Mouse (Mus musculus): ENCODE measurements around the gene Il4ra. TPM values are rescaled to one million over a fixed set of nuclear protein-coding genes. Genes with fewer than 3 reads are reported as not detected.

The Il4ra gene
- polyA plus RNA-seq (2012; rRNA removed), result 2.2 and 2.9 TPM in 2 replicates

GRCm38 (mm10) chr7:125551766-125552709, at the start of gene Il4ra:
TSS of gene Il4ra (plus strand) at chr7:125552120.

GRCm38 (mm10) chr7:125603185-125603631, 51.3 kb downstream of the Il4ra start, which contains the start of gene Il21r:
TSS of gene Il21r (plus strand) at chr7:125603429.

Other genes with a start within 250 kb of the Il4ra start
- 5.0 and 6.3 TPM in 2 replicates for gene Kdm8, start 107.4 kb upstream of the Il4ra start, polyA plus RNA-seq (2012; rRNA removed)
- gene Nsmce1, start 60.5 kb upstream of the Il4ra start, polyA plus RNA-seq (2012; rRNA removed), result 45.1 and 48.8 TPM in 2 replicates
- gene Il21r, start 51.3 kb downstream of the Il4ra start, polyA plus RNA-seq (2012; rRNA removed), result 1.1 and 1.2 TPM in 2 replicates
- gene Gtf3c1, start 155.7 kb downstream of the Il4ra start, polyA plus RNA-seq (2012; rRNA removed), result 6.3 and 6.7 TPM in 2 replicates
- 1.9 and 2.5 TPM in 2 replicates for gene D430042O09Rik, start 155.8 kb downstream of the Il4ra start, polyA plus RNA-seq (2012; rRNA removed)